Mouse (Mus musculus): Measurements from ENCODE around the gene Cd200r3. TPM values are rescaled to one million over a fixed set of nuclear protein-coding genes. Genes with fewer than 3 reads are reported as not detected.

The Cd200r3 gene
- polyA plus RNA-seq, 1 experiment from 2014 or later: not detected

DNA sequence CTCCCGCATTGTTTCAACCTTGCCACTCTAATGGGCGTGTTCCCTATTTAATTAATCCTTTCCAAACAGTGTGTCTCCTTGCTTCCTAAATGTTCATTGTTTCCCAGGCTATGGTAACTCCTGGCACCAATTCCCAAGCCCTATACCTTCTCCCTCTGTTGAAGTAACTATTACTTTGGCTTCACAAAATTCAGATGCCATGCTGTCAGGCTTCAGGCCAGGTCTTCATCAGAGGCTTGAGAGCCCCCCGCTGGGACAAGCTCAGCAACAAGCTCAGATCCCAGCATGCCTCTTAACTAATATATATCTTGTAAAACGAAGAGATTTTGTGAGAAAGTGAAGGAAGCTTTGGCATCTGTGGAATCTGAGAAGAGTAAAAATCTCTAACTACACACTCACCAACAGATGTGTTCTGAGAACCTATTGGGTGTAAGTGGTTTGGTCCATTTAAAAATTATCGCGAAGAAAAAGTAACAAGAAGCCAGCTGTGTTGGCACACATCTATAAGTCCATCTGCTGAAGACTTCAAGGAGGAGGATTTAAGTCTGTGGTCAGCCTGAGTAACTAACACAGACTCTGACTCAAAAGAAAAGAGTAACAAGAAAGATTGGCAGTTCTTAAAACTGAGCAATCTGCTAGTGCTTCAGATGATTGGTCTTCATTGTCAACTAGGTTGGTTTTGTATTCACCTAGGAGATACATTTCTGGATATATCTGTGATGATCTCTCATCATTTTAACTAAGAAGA, 50.9 kb downstream of the Cd200r3 start:
- WGBS: 79% methylated on average over 6 of the region's 6 CpGs
- H3K4me3 ChIP-seq: no peak overlapping the region
- H3K4me2 ChIP-seq (replicated peaks): no peak overlapping the region
- no peaks in the 10 kb centered on the region for H3K4me1 ChIP-seq
- H3K9ac ChIP-seq (replicated peaks): no peak overlapping the region
- no peaks in the 10 kb centered on the region for H3K36me3 ChIP-seq
- no peaks in the 10 kb centered on the region for H3K9me3 ChIP-seq
- ATAC-seq (ENCODE audit: low FRiP score, low read depth): no peak
- no peak overlapping the region for H3K27ac ChIP-seq (replicated peaks)
- H3K27me3 ChIP-seq: no peaks in the 10 kb centered on the region

DNA sequence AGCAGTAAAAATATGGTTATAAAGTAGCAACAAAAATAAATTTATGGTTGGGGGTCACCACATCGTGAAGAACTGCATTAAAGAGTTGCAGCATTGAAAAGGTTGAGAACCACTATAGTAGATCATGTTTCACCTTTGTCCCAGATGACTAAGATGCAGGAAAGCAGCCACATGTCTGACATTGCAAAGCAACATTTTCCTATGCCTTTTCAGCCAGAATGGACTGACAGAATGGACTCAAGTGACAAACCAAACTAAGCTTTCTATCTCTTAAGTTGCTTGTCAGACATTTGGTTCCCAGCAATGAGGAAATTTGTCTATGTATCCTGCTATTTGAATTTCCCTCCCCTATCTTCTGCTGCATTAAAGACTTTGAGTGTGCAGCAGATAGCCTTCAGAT, 51.6 kb downstream of the Cd200r3 start:
- 83% methylated on average over 1 of the region's 1 CpGs for WGBS
- no peak overlapping the region for H3K27ac ChIP-seq (replicated peaks)
- H3K36me3 ChIP-seq: no peaks in the 10 kb centered on the region
- no peaks in the 10 kb centered on the region for H3K9me3 ChIP-seq
- no peaks in the 10 kb centered on the region for H3K4me1 ChIP-seq
- no peak for ATAC-seq (ENCODE audit: low FRiP score, low read depth)
- no peak overlapping the region for H3K9ac ChIP-seq (replicated peaks)
- no peak overlapping the region for H3K4me2 ChIP-seq (replicated peaks)
- no peaks in the 10 kb centered on the region for H3K27me3 ChIP-seq
- no peak overlapping the region for H3K4me3 ChIP-seq

- Histone ChIP-seq H3K9me3 (no peaks in the 10 kb centered on the region), H3K4me3 (no peak overlapping the region), H3K27me3 (no peaks in the 10 kb centered on the region), H3K4me1 (no peaks in the 10 kb centered on the region), H3K36me3 (no peaks in the 10 kb centered on the region), H3K27ac (replicated peaks) (no peak overlapping the region), H3K4me2 (replicated peaks) (no peak overlapping the region), H3K9ac (replicated peaks) (no peak overlapping the region)
- 95% methylated on average over 1 of the region's 1 CpGs for WGBS
- ATAC-seq (ENCODE audit: low FRiP score, low read depth): no peak
These were observed 53.2 kb downstream of the Cd200r3 start for GRCm38 (mm10) chr16:44996701-44997100.

DNA sequence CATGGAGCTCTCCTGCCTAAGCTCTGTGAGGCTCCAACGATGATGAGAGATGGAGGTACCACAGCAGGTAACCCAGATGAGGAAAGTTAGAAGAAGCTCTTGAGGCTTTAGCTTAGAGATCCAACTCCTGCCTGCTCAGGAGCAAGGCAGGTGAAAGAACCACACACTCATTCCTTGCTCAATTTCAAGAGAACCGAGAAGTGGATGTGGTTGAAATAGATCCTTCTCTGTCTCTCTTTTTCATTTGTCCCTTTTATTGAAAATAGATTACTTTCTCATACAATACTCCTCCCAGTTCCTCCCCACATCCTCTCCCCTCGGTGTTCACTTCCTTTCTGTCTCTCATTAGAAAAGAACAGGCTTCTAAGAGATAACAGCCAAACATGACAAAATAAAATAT, 56.1 kb downstream of the Cd200r3 start:
- Histone ChIP-seq H3K9ac (replicated peaks) (no peak overlapping the region), H3K4me2 (replicated peaks) (no peak overlapping the region), H3K9me3 (no peaks in the 10 kb centered on the region), H3K27ac (replicated peaks) (no peak overlapping the region), H3K36me3 (no peaks in the 10 kb centered on the region), H3K4me1 (no peaks in the 10 kb centered on the region), H3K4me3 (no peak overlapping the region), H3K27me3 (no peaks in the 10 kb centered on the region)
- no peak for ATAC-seq (ENCODE audit: low FRiP score, low read depth)
- WGBS: 72% methylated on average over 3 of the region's 3 CpGs

- ATAC-seq (ENCODE audit: low FRiP score, low read depth): no peak
- no peaks in the 10 kb centered on the region for H3K9me3 ChIP-seq
These were observed 61.0 kb downstream of the Cd200r3 start for GRCm38 (mm10) chr16:45004443-45004842.

GRCm38 (mm10) chr16:45005280-45005679, 61.8 kb downstream of the Cd200r3 start:
- Histone ChIP-seq H3K4me2 (replicated peaks) (no peak overlapping the region), H3K4me3 (no peak overlapping the region), H3K36me3 (no peaks in the 10 kb centered on the region), H3K9ac (replicated peaks) (no peak overlapping the region), H3K9me3 (no peaks in the 10 kb centered on the region), H3K27me3 (no peaks in the 10 kb centered on the region), H3K4me1 (no peaks in the 10 kb centered on the region), H3K27ac (replicated peaks) (no peak overlapping the region)
- ATAC-seq (ENCODE audit: low FRiP score, low read depth): no peak
- 74% methylated on average over 3 of the region's 3 CpGs for WGBS

More at GRCm38 (mm10) chr16:45004443-45004842, 61.0 kb downstream of the Cd200r3 start:
- Histone ChIP-seq H3K36me3 (no peaks in the 10 kb centered on the region), H3K4me2 (replicated peaks) (no peak overlapping the region), H3K9ac (replicated peaks) (no peak overlapping the region), H3K4me3 (no peak overlapping the region), H3K27me3 (no peaks in the 10 kb centered on the region), H3K4me1 (no peaks in the 10 kb centered on the region), H3K27ac (replicated peaks) (no peak overlapping the region)
- WGBS: 63% methylated on average over 3 of the region's 3 CpGs

GRCm38 (mm10) chr16:45006971-45007370, 63.5 kb downstream of the Cd200r3 start:
- no peaks in the 10 kb centered on the region for H3K27me3 ChIP-seq
- no peaks in the 10 kb centered on the region for H3K9me3 ChIP-seq
- H3K36me3 ChIP-seq: no peaks in the 10 kb centered on the region
- H3K9ac ChIP-seq (replicated peaks): no peak overlapping the region
- 73% methylated on average over 2 of the region's 2 CpGs for WGBS
- H3K27ac ChIP-seq (replicated peaks): no peak overlapping the region
- H3K4me2 ChIP-seq (replicated peaks): no peak overlapping the region
- H3K4me1 ChIP-seq: no peaks in the 10 kb centered on the region
- no peak for ATAC-seq (ENCODE audit: low FRiP score, low read depth)
- H3K4me3 ChIP-seq: no peak overlapping the region

GRCm38 (mm10) chr16:45007807-45008206, 64.3 kb downstream of the Cd200r3 start:
- Histone ChIP-seq H3K9me3 (no peaks in the 10 kb centered on the region), H3K4me1 (no peaks in the 10 kb centered on the region), H3K4me3 (no peak overlapping the region), H3K9ac (replicated peaks) (no peak overlapping the region), H3K27ac (replicated peaks) (no peak overlapping the region), H3K27me3 (no peaks in the 10 kb centered on the region), H3K36me3 (no peaks in the 10 kb centered on the region), H3K4me2 (replicated peaks) (no peak overlapping the region)
- 87% methylated on average over 4 of the region's 4 CpGs for WGBS
- ATAC-seq (ENCODE audit: low FRiP score, low read depth): no peak

DNA sequence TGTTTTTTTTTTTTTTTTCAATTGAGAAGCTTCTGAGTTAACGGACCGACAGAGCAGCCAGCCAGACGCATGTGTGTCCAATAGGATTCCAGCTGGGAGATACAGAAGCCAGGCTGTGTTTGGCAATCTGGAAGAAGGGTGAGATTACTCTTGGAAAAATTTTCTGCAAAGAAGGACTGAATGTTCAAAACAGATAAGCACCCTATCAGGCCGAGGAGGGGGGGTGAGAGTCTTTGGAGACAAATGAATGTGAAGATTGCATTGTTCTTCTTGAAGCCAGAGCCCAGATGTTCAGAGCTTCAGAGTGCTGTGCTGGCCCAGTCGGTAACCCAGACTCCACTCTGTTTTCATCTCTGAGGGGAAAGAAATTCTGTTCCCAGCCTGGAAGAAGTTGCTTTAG, 66.2 kb downstream of the Cd200r3 start:
- no peak for ATAC-seq (ENCODE audit: low FRiP score, low read depth)

GRCm38 (mm10) chr16:45015591-45015990, 72.1 kb downstream of the Cd200r3 start:
- Histone ChIP-seq H3K4me2 (replicated peaks) (no peak overlapping the region), H3K4me1 (no peaks in the 10 kb centered on the region), H3K27ac (replicated peaks) (no peak overlapping the region), H3K36me3 (no peaks in the 10 kb centered on the region), H3K27me3 (no peaks in the 10 kb centered on the region), H3K4me3 (no peak overlapping the region), H3K9me3 (no peaks in the 10 kb centered on the region), H3K9ac (replicated peaks) (no peak overlapping the region)
- 95% methylated on average over 1 of the region's 1 CpGs for WGBS
- no peak for ATAC-seq (ENCODE audit: low FRiP score, low read depth)

More for the DNA sequence above, 66.2 kb downstream of the Cd200r3 start:
- Histone ChIP-seq H3K4me2 (replicated peaks) (no peak overlapping the region), H3K4me3 (no peak overlapping the region), H3K4me1 (no peaks in the 10 kb centered on the region), H3K27me3 (no peaks in the 10 kb centered on the region), H3K9me3 (no peaks in the 10 kb centered on the region), H3K27ac (replicated peaks) (no peak overlapping the region), H3K36me3 (no peaks in the 10 kb centered on the region), H3K9ac (replicated peaks) (no peak overlapping the region)
- 42% methylated on average over 5 of the region's 5 CpGs for WGBS

DNA sequence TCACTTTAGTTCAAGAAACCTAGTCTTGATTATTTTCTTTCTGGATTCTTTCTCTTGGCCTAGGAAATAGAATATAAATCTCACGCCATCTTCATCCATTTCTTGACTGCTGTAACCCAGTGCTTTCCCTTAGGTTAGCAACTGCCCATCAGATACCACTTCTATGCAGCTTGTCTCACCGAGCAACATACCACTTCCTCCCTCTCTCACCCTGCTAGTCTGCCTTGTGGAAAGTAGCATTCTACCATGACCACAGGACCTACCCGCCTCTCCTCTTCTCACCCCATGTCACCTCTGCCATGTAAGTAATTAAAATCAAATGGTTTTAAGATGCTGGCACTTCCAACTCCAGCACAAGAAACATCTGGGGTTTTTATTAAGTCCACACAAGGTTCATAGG, 73.0 kb downstream of the Cd200r3 start:
- 84% methylated on average over 3 of the region's 3 CpGs for WGBS
- H3K4me3 ChIP-seq: no peak overlapping the region
- no peaks in the 10 kb centered on the region for H3K36me3 ChIP-seq
- ATAC-seq (ENCODE audit: low FRiP score, low read depth): no peak
- no peak overlapping the region for H3K27ac ChIP-seq (replicated peaks)
- no peak overlapping the region for H3K9ac ChIP-seq (replicated peaks)
- no peak overlapping the region for H3K4me2 ChIP-seq (replicated peaks)
- no peaks in the 10 kb centered on the region for H3K27me3 ChIP-seq
- H3K9me3 ChIP-seq: no peaks in the 10 kb centered on the region
- H3K4me1 ChIP-seq: no peaks in the 10 kb centered on the region

DNA sequence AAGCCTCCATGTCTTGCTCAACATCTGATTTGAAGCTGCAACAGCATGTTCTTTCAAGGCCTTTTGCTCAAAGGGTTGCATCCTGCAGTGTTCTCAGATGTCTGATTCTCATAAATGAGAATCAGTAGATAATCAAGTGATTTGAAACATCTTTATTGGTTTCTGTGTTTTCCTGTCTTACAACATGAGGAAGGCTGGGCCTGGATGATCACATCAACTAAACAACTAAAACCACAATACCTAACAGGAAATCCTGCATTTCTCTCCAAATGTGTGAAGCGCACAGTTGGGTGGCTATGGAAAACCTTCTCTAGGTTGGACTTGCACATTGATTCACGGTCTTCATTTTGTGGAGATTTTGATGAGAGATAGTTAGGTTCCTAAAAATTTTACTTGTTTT, 75.4 kb downstream of the Cd200r3 start:
- Histone ChIP-seq H3K9ac (replicated peaks) (no peak overlapping the region), H3K9me3 (no peaks in the 10 kb centered on the region), H3K27ac (replicated peaks) (no peak overlapping the region), H3K4me3 (no peak overlapping the region), H3K4me1 (no peaks in the 10 kb centered on the region), H3K4me2 (replicated peaks) (no peak overlapping the region), H3K36me3 (no peaks in the 10 kb centered on the region), H3K27me3 (no peaks in the 10 kb centered on the region)
- 95% methylated on average over 2 of the region's 2 CpGs for WGBS
- no peak for ATAC-seq (ENCODE audit: low FRiP score, low read depth)

- no peaks in the 10 kb centered on the region for H3K9me3 ChIP-seq
- H3K36me3 ChIP-seq: no peaks in the 10 kb centered on the region
- H3K27ac ChIP-seq (replicated peaks): no peak overlapping the region
- H3K4me1 ChIP-seq: no peaks in the 10 kb centered on the region
- 80% methylated on average over 1 of the region's 1 CpGs for WGBS
- no peak overlapping the region for H3K9ac ChIP-seq (replicated peaks)
- H3K27me3 ChIP-seq: no peaks in the 10 kb centered on the region
- H3K4me3 ChIP-seq: no peak overlapping the region
- no peak for ATAC-seq (ENCODE audit: low FRiP score, low read depth)
- H3K4me2 ChIP-seq (replicated peaks): no peak overlapping the region
These were observed 76.6 kb downstream of the Cd200r3 start for GRCm38 (mm10) chr16:45020055-45020454.
